Mouse (Mus musculus) limb, embryonic 12.5 days (tissue): ENCODE data around the gene Jmjd8. TPM values are rescaled to one million over a fixed set of nuclear protein-coding genes. Genes with fewer than 3 reads are reported as not detected.
A peak's percentile ranks its signal among the peaks of the same experiment; 100 is the strongest.

Experiments used
- ATAC-seq: fragments of 200-750 bp; cut with Nextera tagmentation; 2 replicates; pipeline ENCODE4 v1.8.0; 2017; ENCODE audit warnings: low read depth, moderate TSS enrichment; ENCODE audit not compliant: insufficient number of reproducible peaks, insufficient read depth, low FRiP score, low TSS enrichment
- H3K27ac ChIP-seq: fragments of 300-500 bp; sonication (generic); 2 replicates; pipeline ENCODE4 v1.5.1; 2016; ENCODE audit warnings: mild to moderate bottlenecking, moderate library complexity
- H3K27me3 ChIP-seq: fragments of 300-500 bp; sonication (generic); 2 replicates; pipeline ENCODE4 v1.6.1; 2016; ENCODE audit warnings: mild to moderate bottlenecking, moderate library complexity
- H3K36me3 ChIP-seq: fragments of 300-500 bp; sonication (generic); 2 replicates; pipeline ENCODE4 v1.6.1; 2016; ENCODE audit warnings: mild to moderate bottlenecking, moderate library complexity
- H3K4me1 ChIP-seq: fragments of 300-500 bp; sonication (generic); replicated peaks from 2 replicates; pipeline ENCODE4 v1.6.1; 2016
- H3K4me2 ChIP-seq: fragments of 300-500 bp; sonication (generic); 2 replicates; pipeline ENCODE4 v1.6.1; 2016; ENCODE audit warnings: mild to moderate bottlenecking, moderate library complexity
- H3K4me3 ChIP-seq: fragments of 300-500 bp; sonication (generic); replicated peaks from 2 replicates; pipeline ENCODE4 v1.5.1; 2016; ENCODE audit warnings: mild to moderate bottlenecking
- H3K9ac ChIP-seq: fragments of 300-500 bp; sonication (generic); replicated peaks from 2 replicates; pipeline ENCODE4 v1.6.1; 2016; ENCODE audit warnings: mild to moderate bottlenecking, moderate library complexity
- H3K9me3 ChIP-seq: fragments of 300-500 bp; sonication (generic); 2 replicates; pipeline ENCODE4 v1.6.1; 2016; ENCODE audit warnings: mild to moderate bottlenecking, moderate library complexity
- WGBS: fragments of 180-500 bp; shearing (Covaris S2); methylation state at CpG from one replicate; pipeline ENCODE4 v1.1.7; 2016; 5-methylcytosine and 5-hydroxymethylcytosine counted together
- polyA plus RNA-seq: library from polyadenylated mRNA; unstranded; fragments of >200 nt; fragmentation: Nextera tagmentation; extraction: Ambion mirVana; gene quantifications from 2 replicates; pipeline ENCODE4 v1.2.1, GENCODE M21; 2016

The Jmjd8 gene
- polyA plus RNA-seq, 1 experiment from 2014 or later, result 56.4 TPM

DNA sequence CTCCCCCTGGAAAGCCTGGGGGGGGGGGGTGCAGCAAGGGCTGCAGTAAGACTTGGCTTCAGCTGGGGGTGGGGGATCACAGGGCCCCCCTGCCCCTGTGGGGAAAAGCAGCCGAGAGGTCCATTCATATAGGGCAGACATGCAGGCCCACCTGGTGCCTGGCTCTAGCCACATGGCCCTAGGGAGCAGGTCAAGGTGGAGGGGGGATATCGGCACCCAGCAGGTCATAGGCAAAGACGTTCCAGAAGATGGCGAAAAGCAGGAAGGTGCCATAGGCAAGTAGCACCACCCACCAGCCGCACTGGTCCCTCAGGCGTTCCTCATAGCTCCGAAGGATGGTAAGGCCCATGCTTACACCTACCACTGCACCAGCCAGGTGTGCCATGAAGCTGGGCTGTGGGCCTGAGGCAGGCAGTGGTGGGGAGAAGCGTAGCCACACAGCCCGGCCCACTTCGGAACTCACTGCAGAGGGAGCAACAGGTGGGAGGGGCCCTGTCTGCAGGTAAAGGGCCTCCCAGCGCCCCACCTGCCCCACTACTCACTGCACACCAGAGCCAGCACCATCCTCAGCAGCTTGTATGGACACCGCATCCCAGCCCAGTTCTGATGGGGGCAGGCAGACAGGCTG, 6.0 kb downstream of the Jmjd8 start:
- H3K4me2 ChIP-seq, result peak overlapping the region; percentile 98
- 88% methylated on average over 12 of the region's 12 CpGs for WGBS
- no peak for ATAC-seq
- H3K4me1 ChIP-seq, result peaks cover 62% of the 10 kb centered on the region
- no peak overlapping the region for H3K27ac ChIP-seq
- peak overlapping the region; percentile 74 for H3K4me3 ChIP-seq
- peak overlapping the region; percentile 83; the same call in 1 of the 2 replicates for H3K9ac ChIP-seq
- H3K9me3 ChIP-seq, result no peaks in the 10 kb centered on the region
- H3K36me3 ChIP-seq, result peaks cover 60% of the 10 kb centered on the region
- no peaks in the 10 kb centered on the region for H3K27me3 ChIP-seq

- Histone ChIP-seq H3K36me3 (peaks cover 60% of the 10 kb centered on the region), H3K4me2 (peak overlapping the region; percentile 98; the same call in 1 of the 2 replicates), H3K4me1 (peaks cover 57% of the 10 kb centered on the region), H3K9ac (no peak overlapping the region), H3K27ac (no peak overlapping the region), H3K9me3 (no peaks in the 10 kb centered on the region), H3K27me3 (no peaks in the 10 kb centered on the region), H3K4me3 (0 out of 2 replicates have a peak overlapping the region, but pooled peaks have one; percentile 37)
- 95% methylated on average over 7 of the region's 7 CpGs for WGBS
- ATAC-seq, result no peak
Measured at GRCm38 (mm10) chr17:25835301-25835700, 6.6 kb downstream of the Jmjd8 start.

GRCm38 (mm10) chr17:25835816-25836215, 7.1 kb downstream of the Jmjd8 start:
- H3K9ac ChIP-seq, result no peak overlapping the region
- peak overlapping the region; percentile 98; the same call in 1 of the 2 replicates for H3K4me2 ChIP-seq
- no peak overlapping the region for H3K27ac ChIP-seq
- peak overlapping the region; percentile 37; the same call in 1 of the 2 replicates for H3K4me3 ChIP-seq
- no peak for ATAC-seq
- 90% methylated on average over 16 of the region's 16 CpGs for WGBS
- H3K27me3 ChIP-seq, result no peaks in the 10 kb centered on the region
- H3K36me3 ChIP-seq, result peaks cover 60% of the 10 kb centered on the region
- no peaks in the 10 kb centered on the region for H3K9me3 ChIP-seq
- H3K4me1 ChIP-seq, result peaks cover 53% of the 10 kb centered on the region

DNA sequence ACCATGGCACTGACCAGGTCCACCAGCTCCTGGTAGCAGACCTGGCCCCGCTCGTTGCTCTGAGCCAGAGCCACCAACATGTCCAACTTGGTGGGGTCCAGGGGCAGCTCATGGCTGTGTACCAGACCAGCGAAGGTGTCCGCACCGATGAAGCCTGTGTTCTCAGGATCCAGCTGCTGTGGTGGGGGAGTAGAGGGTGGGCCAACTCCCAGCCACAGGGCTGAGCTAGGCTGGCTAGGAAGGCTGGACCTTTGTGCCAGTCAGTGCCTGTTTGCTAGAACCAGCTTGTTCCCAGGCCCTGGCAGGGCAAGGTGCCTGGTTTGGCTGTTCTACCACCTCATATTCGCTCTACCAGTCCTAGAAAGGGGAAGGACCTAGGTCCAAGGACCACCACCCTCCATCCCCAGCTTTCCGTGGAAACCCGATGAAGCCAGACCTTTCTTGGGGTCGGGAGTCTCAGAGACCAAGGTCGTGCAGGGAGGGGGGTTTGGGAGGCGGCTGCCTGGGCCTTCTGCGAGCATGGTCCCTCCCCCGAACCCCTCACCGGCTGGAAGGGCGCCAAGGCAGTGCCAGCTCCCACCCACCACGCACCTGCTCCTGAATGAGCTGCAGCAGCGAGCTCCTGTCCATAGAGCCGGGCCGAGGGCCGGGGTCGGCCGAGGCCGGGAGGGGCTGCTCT, 7.9 kb downstream of the Jmjd8 start:
- Histone ChIP-seq H3K36me3 (peaks cover 60% of the 10 kb centered on the region), H3K4me2 (peak overlapping the region; percentile 82), H3K27ac (no peak overlapping the region), H3K9ac (peak overlapping the region; percentile 57), H3K4me3 (peak overlapping the region; percentile 37), H3K27me3 (no peaks in the 10 kb centered on the region), H3K9me3 (no peaks in the 10 kb centered on the region), H3K4me1 (peaks cover 46% of the 10 kb centered on the region)
- no peak for ATAC-seq
- WGBS, result 22% methylated on average over 23 of the region's 23 CpGs

DNA sequence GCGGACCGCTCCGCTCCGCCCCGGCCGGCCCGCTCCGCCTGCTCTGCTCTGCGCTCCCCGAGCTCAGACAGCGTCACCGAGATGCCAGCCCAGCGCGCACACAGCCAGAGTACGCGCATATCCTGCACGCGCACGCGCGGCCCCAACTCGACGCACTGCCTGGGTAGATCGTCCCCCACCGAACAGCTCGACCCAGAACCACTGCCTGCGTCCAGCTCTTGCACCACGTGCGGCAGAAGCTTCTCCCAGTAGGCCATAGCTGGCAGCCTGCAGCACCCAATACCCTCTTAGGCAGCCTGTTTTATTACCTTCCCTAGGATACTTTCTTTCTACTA, 8.4 kb downstream of the Jmjd8 start, which contains the start of gene Rhbdl1:
Gene Rhbdl1 (minus strand): TSS at position 220 of the 335 bp plus-strand sequence.
- Histone ChIP-seq H3K9me3 (no peaks in the 10 kb centered on the region), H3K27me3 (no peaks in the 10 kb centered on the region), H3K27ac (no peak within 1 kb of the TSS), H3K4me2 (peak within 1 kb of the TSS; percentile 82), H3K9ac (peak within 1 kb of the TSS; percentile 57), H3K4me3 (peak within 1 kb of the TSS; percentile 37), H3K4me1 (peaks cover 41% of the 10 kb centered on the region), H3K36me3 (peaks cover 60% of the 10 kb centered on the region)
- ATAC-seq, result no peak
- 3% methylated on average over 29 of the region's 29 CpGs for WGBS

- H3K4me3 ChIP-seq, result no peak overlapping the region; the same call in 1 of the 2 replicates
- no peak for ATAC-seq
- no peaks in the 10 kb centered on the region for H3K9me3 ChIP-seq
- H3K36me3 ChIP-seq, result peaks cover 65% of the 10 kb centered on the region
- peaks cover 40% of the 10 kb centered on the region for H3K4me1 ChIP-seq
- H3K9ac ChIP-seq, result peak overlapping the region; percentile 57; the same call in 1 of the 2 replicates
- H3K27ac ChIP-seq, result no peak overlapping the region
- 61% methylated on average over 3 of the region's 3 CpGs for WGBS
- peak overlapping the region; percentile 82 for H3K4me2 ChIP-seq
- H3K27me3 ChIP-seq, result no peaks in the 10 kb centered on the region
Measured at GRCm38 (mm10) chr17:25837533-25837932, 8.9 kb downstream of the Jmjd8 start.

GRCm38 (mm10) chr17:25838904-25839303, 10.2 kb downstream of the Jmjd8 start:
- no peak overlapping the region for H3K27ac ChIP-seq
- no peak overlapping the region for H3K4me2 ChIP-seq
- no peak overlapping the region for H3K9ac ChIP-seq
- no peaks in the 10 kb centered on the region for H3K27me3 ChIP-seq
- no peak overlapping the region for H3K4me3 ChIP-seq
- WGBS, result 90% methylated on average over 4 of the region's 4 CpGs
- H3K9me3 ChIP-seq, result no peaks in the 10 kb centered on the region
- H3K36me3 ChIP-seq, result peaks cover 66% of the 10 kb centered on the region
- no peak for ATAC-seq
- H3K4me1 ChIP-seq, result peaks cover 45% of the 10 kb centered on the region

DNA sequence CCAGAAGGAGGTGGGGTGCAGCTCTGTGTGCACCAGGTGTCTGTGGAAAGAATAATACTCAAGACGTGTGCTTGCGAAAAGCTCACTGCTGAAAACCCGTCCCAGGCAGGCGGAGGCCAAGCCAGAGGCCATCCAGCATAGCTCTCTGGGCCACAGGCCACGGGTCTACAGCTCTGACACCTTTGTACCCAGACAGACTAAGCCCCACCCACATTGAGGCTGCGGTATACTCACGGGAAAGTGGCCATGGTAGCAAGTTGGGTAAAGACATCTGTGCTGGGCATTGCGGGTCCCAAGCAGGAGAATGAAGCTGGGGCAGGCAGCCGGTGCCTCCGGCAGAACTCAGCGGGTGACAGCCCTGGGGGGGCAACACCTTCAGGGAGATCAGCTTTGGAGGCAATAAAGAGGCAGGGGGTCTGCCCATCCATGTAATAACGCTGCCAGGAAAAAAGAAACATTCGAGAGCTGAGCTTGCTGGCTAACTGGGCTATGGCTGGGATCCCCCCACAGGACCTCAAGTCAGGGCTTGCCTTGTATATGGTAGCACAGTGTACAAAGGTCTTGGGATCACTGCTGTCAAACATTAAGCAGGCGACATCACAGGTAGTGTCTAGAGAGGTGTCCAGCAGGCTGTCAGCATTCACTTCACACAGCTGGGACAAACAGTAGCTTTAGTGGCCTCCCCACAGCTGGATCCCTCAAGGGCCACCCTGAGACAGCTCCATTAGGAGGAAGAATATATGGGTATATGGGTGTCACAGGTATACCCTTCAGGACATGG, 11.0 kb downstream of the Jmjd8 start:
- WGBS, result 85% methylated on average over 14 of the region's 14 CpGs
- H3K27ac ChIP-seq, result no peak overlapping the region
- H3K9ac ChIP-seq, result no peak overlapping the region
- H3K36me3 ChIP-seq, result peaks cover 64% of the 10 kb centered on the region
- H3K4me3 ChIP-seq, result no peak overlapping the region
- ATAC-seq, result no peak
- no peaks in the 10 kb centered on the region for H3K27me3 ChIP-seq
- peaks cover 39% of the 10 kb centered on the region for H3K4me1 ChIP-seq
- no peak overlapping the region for H3K4me2 ChIP-seq
- no peaks in the 10 kb centered on the region for H3K9me3 ChIP-seq

- H3K4me2 ChIP-seq, result no peak overlapping the region
- H3K27ac ChIP-seq, result no peak overlapping the region
- ATAC-seq, result no peak
- H3K9ac ChIP-seq, result no peak overlapping the region
- H3K4me1 ChIP-seq, result peaks cover 37% of the 10 kb centered on the region
- peaks cover 62% of the 10 kb centered on the region for H3K36me3 ChIP-seq
- H3K27me3 ChIP-seq, result no peaks in the 10 kb centered on the region
- 93% methylated on average over 6 of the region's 6 CpGs for WGBS
- no peak overlapping the region for H3K4me3 ChIP-seq
- H3K9me3 ChIP-seq, result no peaks in the 10 kb centered on the region
Measured at GRCm38 (mm10) chr17:25840519-25840918, 11.9 kb downstream of the Jmjd8 start.

DNA sequence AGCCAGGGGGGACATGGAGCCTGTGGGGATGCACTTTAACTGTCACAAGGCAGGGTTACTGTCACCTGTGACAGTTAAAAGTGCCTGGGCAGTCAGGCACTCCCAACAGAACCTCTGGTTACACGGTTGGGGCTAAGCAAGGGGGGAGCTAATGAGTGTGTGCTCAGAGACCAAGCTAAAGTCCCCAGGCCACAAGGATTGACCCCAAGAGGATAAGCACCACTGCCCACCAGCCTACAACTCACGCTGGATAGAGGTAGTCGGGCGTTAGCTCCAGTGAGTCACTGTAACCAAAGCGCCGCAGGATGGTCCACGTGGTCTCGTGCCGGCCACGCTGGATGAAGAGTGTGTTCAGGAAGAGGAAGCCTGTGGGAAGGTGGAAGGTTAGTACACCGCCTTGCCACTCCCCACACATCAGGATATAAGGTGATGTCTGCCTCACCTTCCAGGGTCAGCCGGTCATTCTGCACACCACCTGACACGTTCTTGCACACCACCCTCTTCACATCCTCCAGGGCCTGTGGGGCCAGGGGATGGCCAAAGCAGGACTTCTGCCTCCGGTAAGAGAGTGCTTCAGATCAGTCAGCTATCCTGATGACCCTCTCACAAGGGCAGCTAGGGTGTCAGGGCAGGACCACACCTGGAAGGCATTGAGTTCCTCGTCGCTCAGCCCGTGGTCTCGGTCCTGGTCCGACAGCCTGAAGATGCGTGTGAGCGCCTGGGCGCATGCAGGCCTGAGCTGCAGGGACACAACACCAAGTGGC, 12.6 kb downstream of the Jmjd8 start, which contains the start of gene Gm20683:
Gene Gm20683 (minus strand): TSS at position 647 of the 764 bp plus-strand sequence.
- WGBS, result 92% methylated on average over 22 of the region's 22 CpGs
- no peak for ATAC-seq
- H3K27ac ChIP-seq, result no peak within 1 kb of the TSS
- no peaks in the 10 kb centered on the region for H3K27me3 ChIP-seq
- H3K9me3 ChIP-seq, result no peaks in the 10 kb centered on the region
- H3K36me3 ChIP-seq, result peaks cover 65% of the 10 kb centered on the region
- no peak within 1 kb of the TSS for H3K9ac ChIP-seq
- H3K4me1 ChIP-seq, result peaks cover 35% of the 10 kb centered on the region
- no peak within 1 kb of the TSS for H3K4me3 ChIP-seq
- H3K4me2 ChIP-seq, result no peak within 1 kb of the TSS
